Mouse (Mus musculus) cerebellum, adult (tissue): ENCODE measurements at regions not wholly inside any gene's neighbourhood (a gene's known extent, or its start where the extent isn't known, plus 50 kb on each side); places are given as distances from the start of the nearest gene placed in this dataset.

Experiments
- ATAC-seq: cut with Nextera tagmentation; 2 replicates; pipeline ENCODE4 v1.9.2; 2017; ENCODE audit warnings: mild to moderate bottlenecking, moderate library complexity, mixed read lengths; ENCODE audit not compliant: insufficient number of reproducible peaks, low FRiP score, low TSS enrichment

- ATAC-seq, result peak; percentile 13; the same call in 1 of the 2 replicates
These were observed 59.4 kb upstream of the E2f3 start for GRCm38 (mm10) chr13:30045225-30045624.

- ATAC-seq, result no peak
These were observed 58.9 kb upstream of the E2f3 start for GRCm38 (mm10) chr13:30044790-30045189.

GRCm38 (mm10) chr13:30042689-30043320, 56.9 kb upstream of the E2f3 start:
- no peak for ATAC-seq

GRCm38 (mm10) chr13:30041501-30042295, 55.8 kb upstream of the E2f3 start:
- ATAC-seq, result no peak; the same call in 1 of the 2 replicates

GRCm38 (mm10) chr13:30040288-30040687, 54.4 kb upstream of the E2f3 start:
- ATAC-seq, result peak; percentile 80

- no peak for ATAC-seq
These were observed 53.9 kb upstream of the E2f3 start for GRCm38 (mm10) chr13:30039791-30040190.

- ATAC-seq, result no peak
These were observed 50.7 kb upstream of the E2f3 start for GRCm38 (mm10) chr13:30036561-30036960.

GRCm38 (mm10) chr13:30036071-30036470, 50.2 kb upstream of the E2f3 start:
- no peak for ATAC-seq
